Mouse (Mus musculus): ENCODE measurements at regions not wholly inside any gene's neighbourhood (a gene's known extent, or its start where the extent isn't known, plus 50 kb on each side); places are given as distances from the start of the nearest gene placed in this dataset.

- Histone ChIP-seq H3K4me1 (no peaks in the 10 kb centered on the region), H3K36me3 (replicated peaks) (no peaks in the 10 kb centered on the region), H3K27ac (replicated peaks) (no peak overlapping the region), H3K4me3 (no peak overlapping the region), H3K27me3 (replicated peaks; ENCODE audit: low read depth, poor library complexity, severe bottlenecking) (no peaks in the 10 kb centered on the region), H3K9me3 (no peaks in the 10 kb centered on the region)
- 79% methylated on average over 3 of the region's 3 CpGs for WGBS
- DNase-seq (ENCODE audit: low spot score), result no peak
Measured at GRCm38 (mm10) chr3:65006565-65006964, 102.6 kb upstream of the Kcnab1 start.

- no peaks in the 10 kb centered on the region for H3K9me3 ChIP-seq
- DNase-seq (ENCODE audit: low spot score), result no peak
- no peaks in the 10 kb centered on the region for H3K27me3 ChIP-seq (replicated peaks; ENCODE audit: low read depth, poor library complexity, severe bottlenecking)
- no peaks in the 10 kb centered on the region for H3K4me1 ChIP-seq
- WGBS, result 71% methylated on average over 2 of the region's 2 CpGs
- H3K36me3 ChIP-seq (replicated peaks), result no peaks in the 10 kb centered on the region
- H3K27ac ChIP-seq (replicated peaks), result no peak overlapping the region
- H3K4me3 ChIP-seq, result no peak overlapping the region
Measured at GRCm38 (mm10) chr3:65023876-65024275, 85.3 kb upstream of the Kcnab1 start.

DNA sequence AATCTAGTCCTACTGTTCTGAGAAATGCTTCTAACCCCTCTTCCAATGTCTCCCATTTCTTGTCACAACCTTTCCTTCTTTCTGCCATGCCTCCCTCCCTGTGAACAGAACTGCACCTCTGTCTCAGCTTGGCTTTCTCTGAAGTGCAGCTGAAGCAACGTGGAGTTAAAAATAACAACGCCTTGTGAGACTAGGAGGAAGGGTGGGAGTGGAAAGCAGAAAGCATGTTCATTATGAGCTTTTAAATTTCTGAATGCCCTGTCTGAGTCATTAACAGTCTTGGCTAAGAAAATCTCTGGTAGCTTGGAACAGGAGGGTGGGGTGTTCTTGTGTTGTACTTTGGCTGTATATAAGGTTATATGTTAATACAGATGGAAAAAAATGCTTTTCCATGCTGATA lies 71.6 kb upstream of the Kcnab1 start:
- no peaks in the 10 kb centered on the region for H3K9me3 ChIP-seq
- WGBS, result 87% methylated on average over 2 of the region's 2 CpGs
- no peak overlapping the region for H3K27ac ChIP-seq (replicated peaks)
- no peak for DNase-seq (ENCODE audit: low spot score)
- no peaks in the 10 kb centered on the region for H3K4me1 ChIP-seq
- H3K36me3 ChIP-seq (replicated peaks), result no peaks in the 10 kb centered on the region
- H3K4me3 ChIP-seq, result no peak overlapping the region
- no peaks in the 10 kb centered on the region for H3K27me3 ChIP-seq (replicated peaks; ENCODE audit: low read depth, poor library complexity, severe bottlenecking)

DNA sequence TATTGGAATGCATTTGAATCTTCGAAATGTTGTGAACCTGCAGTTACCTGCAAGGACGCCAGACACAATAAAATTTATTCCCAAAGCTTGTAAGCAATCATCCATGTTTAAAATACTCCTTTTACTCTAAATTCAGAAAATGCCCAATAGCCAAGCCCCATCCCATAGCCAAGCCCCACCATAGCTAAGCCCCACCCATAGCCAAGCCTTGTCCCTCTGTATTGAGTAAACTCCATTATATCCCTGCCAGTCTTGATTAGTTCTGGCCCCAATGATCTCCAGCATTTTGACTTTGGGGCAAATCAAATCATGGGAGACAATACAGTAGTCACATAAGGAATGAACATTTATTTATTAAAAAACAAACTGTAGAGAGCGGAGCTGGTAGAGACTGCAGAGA lies 61.3 kb upstream of the Kcnab1 start:
- Histone ChIP-seq H3K9me3 (no peaks in the 10 kb centered on the region), H3K4me3 (no peak overlapping the region), H3K4me1 (no peaks in the 10 kb centered on the region), H3K36me3 (replicated peaks) (no peaks in the 10 kb centered on the region), H3K27ac (replicated peaks) (no peak overlapping the region), H3K27me3 (replicated peaks; ENCODE audit: low read depth, poor library complexity, severe bottlenecking) (no peaks in the 10 kb centered on the region)
- DNase-seq (ENCODE audit: low spot score), result no peak
- 83% methylated on average over 3 of the region's 3 CpGs for WGBS

- Histone ChIP-seq H3K27me3 (replicated peaks; ENCODE audit: low read depth, poor library complexity, severe bottlenecking) (no peaks in the 10 kb centered on the region), H3K27ac (replicated peaks) (no peak overlapping the region), H3K36me3 (replicated peaks) (no peaks in the 10 kb centered on the region), H3K4me3 (no peak overlapping the region), H3K9me3 (no peaks in the 10 kb centered on the region), H3K4me1 (no peaks in the 10 kb centered on the region)
- no peak for DNase-seq (ENCODE audit: low spot score)
- WGBS, result 88% methylated on average over 3 of the region's 3 CpGs
Measured at GRCm38 (mm10) chr3:65055401-65055800, 53.8 kb upstream of the Kcnab1 start.

Data from embryonic facial prominence, embryonic 10.5 days (tissue).